33 mouse cellular contexts compared by ENCODE assay signal in the genomic region with DNA sequence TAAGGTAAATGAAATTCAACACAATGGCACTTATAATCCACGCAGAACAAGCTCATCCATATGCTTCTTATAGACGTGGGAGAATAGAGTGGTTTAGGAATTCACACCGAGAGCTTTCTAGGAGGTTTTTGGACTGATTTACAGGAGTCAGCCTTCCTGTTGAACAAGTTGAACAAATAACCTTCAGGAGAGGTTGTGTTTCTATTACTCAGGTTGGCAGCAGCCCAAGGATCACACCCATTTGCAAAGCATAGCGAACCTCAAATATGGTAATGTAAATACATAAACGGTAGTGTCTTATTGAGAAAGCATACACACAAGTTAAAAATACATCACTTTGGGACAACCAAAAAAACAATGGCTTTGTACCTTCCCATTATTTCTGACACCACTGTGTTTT. TPM values are rescaled to one million over a fixed set of nuclear protein-coding genes. Genes with fewer than 3 reads are reported as not detected.
DNase-seq lines count a peak whose midpoint lies in the region; TF ChIP-seq lines count a peak whose summit lies in the region.
"Had no signal": no experiment of that assay in that cellular context is flagged by ENCODE, and none has a peak within 500 bp of the region (broad histone marks: within the 10 kb centered on the region; RNA-seq: fewer than 3 reads in every experiment).

No protein-coding gene starts in this region.

- TF ChIP-seq CTCF in lung, adult 2 months (IDR thresholded peaks at IDR 0.05; ENCODE audit: insufficient read depth, low read length), result no peak

- peak; percentile 6 to 30 for DNase-seq in lung, adult 18-20 months
- no peak for DNase-seq in lung, adult 2 months
- peak; percentile 5 for DNase-seq in NIH3T3 (ENCODE audit: low read depth)
- DNase-seq in gonadal fat pad, adult 2 months (ENCODE audit: low read depth), result peak; percentile 10
- DNase-seq in lung, postnatal 14 days, result peak; percentile 5
- no peak for DNase-seq in layer of hippocampus, postnatal 10 days (ENCODE audit: low spot score in 2 of 2)
- DNase-seq in thymus, postnatal 36 days, result no peak
- DNase-seq in layer of hippocampus, adult 8-10 months (ENCODE audit: low spot score in 2 of 2), result no peak
- DNase-seq: adrenal gland, adult 2 months; adrenal gland, postnatal 36 days; cerebellum, adult 11 months; cerebellum, postnatal 36 days; gastrocnemius, postnatal 10 days; heart, postnatal 14 days; kidney, adult 18-20 months; kidney, postnatal 25 days; layer of hippocampus, postnatal 36 days; left cerebral cortex, postnatal 4 days; liver; midbrain, embryonic 14.5 days; retina, postnatal 1 day; right cerebral cortex, postnatal 14 days; thymus, postnatal 14 days had no signal

- TF ChIP-seq POLR2A in lung, adult 2 months (IDR thresholded peaks at IDR 0.05; ENCODE audit: borderline replicate concordance, extremely low read depth, low read depth, low read length), result no peak

- no peaks in the 10 kb centered on the region for H3K4me1 ChIP-seq in lung, adult 2 months (ENCODE audit: control insufficient read depth, insufficient read depth, low read length)

- H3K4me3 ChIP-seq in lung, adult 2 months (replicated peaks; ENCODE audit: extremely low read depth, low read depth, low read length), result no peak overlapping the region
- H3K4me3 ChIP-seq: embryonic facial prominence, embryonic 12.5 days; hindbrain, embryonic 10.5 days; kidney, embryonic 15.5 days; layer of hippocampus, adult 2 months; neural tube, embryonic 15.5 days; stomach, embryonic 15.5 days had no signal

- WGBS in lung, adult 2 months, result 39% methylated on average over 5 of the region's 5 CpGs

RNA-seq across cellular contexts. Expression of a gene that starts 5.5 kb away (rescaled TPM):
- polyA plus RNA-seq in lung, adult 2 months (2012; rRNA removed), result 0.07 and 0.13 TPM in 2 replicates
- polyA plus RNA-seq in gonadal fat pad, adult 2 months (2012; rRNA removed), result 0.57 and 0.70 TPM in 2 replicates
- 100 to 1,000 TPM; 187 to 199 TPM for total RNA-seq in layer of hippocampus, postnatal 10 days (2021)
- 100 to 1,000 TPM; 227 to 279 (median 248) TPM for total RNA-seq in layer of hippocampus, adult 8-10 months (2022)
- total RNA-seq: granulocyte monocyte progenitor cell, adult 5-6 weeks; monocyte, adult 5-6 weeks had no signal
- polyA plus RNA-seq: adrenal gland, adult 2 months; CD4-positive, CD25-positive, alpha-beta regulatory T cell, adult 4 months; macrophage had no signal

Comparison
In these comparisons a context has a peak if more than half of its experiments do, and no peak if none do; other contexts are left out.
1. DNase-seq: peak in lung, adult 18-20 months (2 of 2), NIH3T3 (single experiment), gonadal fat pad, adult 2 months (single experiment) and lung, postnatal 14 days (single experiment); none in lung, adult 2 months (single experiment), layer of hippocampus, postnatal 10 days (0 of 2), thymus, postnatal 36 days (0 of 2) and layer of hippocampus, adult 8-10 months (0 of 2).